Mouse (Mus musculus) left cerebral cortex, postnatal 25 days (tissue): ENCODE data around the gene LTO1. TPM values are rescaled to one million over a fixed set of nuclear protein-coding genes. Genes with fewer than 3 reads are reported as not detected.

Source experiments
- DNase-seq, 2 experiments: peaks; one replicate each; pipeline ENCODE4 v3.0.0; 2022; ENCODE audit warnings: low spot score in 2 of 2, mixed read lengths in 1 of 2
- intact Hi-C: fragments of 180-260 bp; cut with DNase I; formaldehyde crosslinking; loops from one replicate; pipeline ENCODE4 v1.15.1; 2025
- total RNA-seq, 2 experiments: library from RNA; stranded (reverse); gene quantifications; 2 replicates each; pipeline ENCODE4 v1.2.3; 2021

Gene LTO1
- total RNA-seq, 2 experiments from 2014 or later = 24.4 to 25.3 TPM

- DNase-seq = peak; percentile 60 to 71
- intact Hi-C loops = no loop called here
Measured at GRCm38 (mm10) chr7:144906708-144907397, 8.0 kb upstream of the LTO1 start.

- intact Hi-C loops = no loop called here
- DNase-seq = no peak
Measured at GRCm38 (mm10) chr7:144907793-144908192, 7.1 kb upstream of the LTO1 start.

GRCm38 (mm10) chr7:144908705-144909104, 6.2 kb upstream of the LTO1 start:
- intact Hi-C loops = no loop called here
- peak; percentile 47 to 74 for DNase-seq

- peak; percentile 60 to 69 for DNase-seq
- intact Hi-C loops = no loop called here
Measured at GRCm38 (mm10) chr7:144911121-144911520, 3.8 kb upstream of the LTO1 start.

GRCm38 (mm10) chr7:144912897-144913296, 2.0 kb upstream of the LTO1 start:
- no peak for DNase-seq
- intact Hi-C loops = no loop called here

- intact Hi-C loops = no loop called here
- peak; percentile 87 to 95 for DNase-seq
Measured at GRCm38 (mm10) chr7:144914296-144914947, 478 bp upstream of the LTO1 start.

GRCm38 (mm10) chr7:144918823-144919222, 3.9 kb downstream of the LTO1 start:
- no peak for DNase-seq
- intact Hi-C loops = no loop called here

- no peak for DNase-seq
- intact Hi-C loops = no loop called here
Measured at GRCm38 (mm10) chr7:144927591-144927990, 12.7 kb downstream of the LTO1 start.

- intact Hi-C loops = no loop called here
- DNase-seq = no peak
Measured at GRCm38 (mm10) chr7:144928009-144928888, 13.3 kb downstream of the LTO1 start.

- DNase-seq = no peak
- intact Hi-C loops = no loop called here
Measured at GRCm38 (mm10) chr7:144928889-144929210, 13.9 kb downstream of the LTO1 start.

GRCm38 (mm10) chr7:144929506-144929905, 14.6 kb downstream of the LTO1 start:
- intact Hi-C loops = no loop called here
- no peak for DNase-seq

- DNase-seq = no peak
- intact Hi-C loops = no loop called here
Measured at GRCm38 (mm10) chr7:144929931-144930330, 15.0 kb downstream of the LTO1 start.

- DNase-seq = no peak
- intact Hi-C loops = no loop called here
Measured at GRCm38 (mm10) chr7:144931778-144932177, 16.9 kb downstream of the LTO1 start.

- intact Hi-C loops = no loop called here
- no peak for DNase-seq
Measured at GRCm38 (mm10) chr7:144932389-144932937, 17.6 kb downstream of the LTO1 start.

GRCm38 (mm10) chr7:144933336-144933735, 18.4 kb downstream of the LTO1 start:
- intact Hi-C loops = no loop called here
- no peak for DNase-seq

- intact Hi-C loops = no loop called here
- no peak for DNase-seq
Measured at GRCm38 (mm10) chr7:144933796-144934195, 18.9 kb downstream of the LTO1 start.

- no peak for DNase-seq
- intact Hi-C loops = no loop called here
Measured at GRCm38 (mm10) chr7:144934901-144935300, 20.0 kb downstream of the LTO1 start.

- DNase-seq = peak in 1 of 2 experiments; percentile 71
- intact Hi-C loops = no loop called here
Measured at GRCm38 (mm10) chr7:144935563-144935962, 20.7 kb downstream of the LTO1 start.

GRCm38 (mm10) chr7:144936311-144936880, 21.5 kb downstream of the LTO1 start:
- DNase-seq = no peak
- intact Hi-C loops = no loop called here

GRCm38 (mm10) chr7:144937490-144937889, 22.6 kb downstream of the LTO1 start:
- intact Hi-C loops = loop anchor here (1.0 kb wide), 1 partner anchor 306 kb away; no protein-coding TSS in a partner anchor
- DNase-seq = peak; percentile 90 to 91
